Mouse (Mus musculus) thymus, adult 2 months (tissue): ENCODE measurements around the gene Gpr156. TPM values are rescaled to one million over a fixed set of nuclear protein-coding genes. Genes with fewer than 3 reads are reported as not detected.

Experiments used
- DNase-seq: peaks from one replicate; pipeline ENCODE4 v3.0.0; 2021
- H3K27ac ChIP-seq: fragments of 200-500 bp; 2 replicates; pipeline ENCODE4 v1.5.1; 2012; ENCODE audit warnings: low read length, control low read depth; ENCODE audit not compliant: control insufficient read depth, insufficient read depth
- H3K27me3 ChIP-seq: fragments of 200-500 bp; 2 replicates; pipeline ENCODE4 v1.6.1; 2012; ENCODE audit warnings: mild to moderate bottlenecking, low read length, moderate library complexity, mixed read lengths; ENCODE audit not compliant: control insufficient read depth, insufficient read depth
- H3K36me3 ChIP-seq: fragments of 200-500 bp; 2 replicates; pipeline ENCODE4 v1.6.1; 2012; ENCODE audit warnings: mild to moderate bottlenecking, low read length, moderate library complexity; ENCODE audit not compliant: control insufficient read depth, insufficient read depth
- H3K4me1 ChIP-seq: fragments of 200-500 bp; replicated peaks from 2 replicates; pipeline ENCODE4 v1.6.1; 2012; ENCODE audit warnings: low read length; ENCODE audit not compliant: control insufficient read depth, insufficient read depth
- H3K4me3 ChIP-seq: fragments of 200-500 bp; 2 replicates; pipeline ENCODE4 v1.5.1; 2012; ENCODE audit warnings: mild to moderate bottlenecking, low read length, control low read depth, moderate library complexity; ENCODE audit not compliant: control insufficient read depth, insufficient read depth
- CTCF ChIP-seq: fragments of 200-500 bp; IDR thresholded peaks from 2 replicates; pipeline ENCODE4 v1.5.1; 2012; ENCODE audit warnings: mild to moderate bottlenecking, control low read depth, low read length, moderate library complexity, borderline replicate concordance; ENCODE audit not compliant: control insufficient read depth, poor library complexity, insufficient read depth; ENCODE audit errors: extremely low read depth
- POLR2A ChIP-seq: fragments of 200-500 bp; IDR thresholded peaks from 2 replicates; pipeline ENCODE4 v1.6.1; 2012; ENCODE audit warnings: mild to moderate bottlenecking, low read length, control low read depth, moderate library complexity; ENCODE audit not compliant: control insufficient read depth, poor library complexity, insufficient read depth; ENCODE audit errors: extremely low read depth
- WGBS: fragments of 180-500 bp; shearing (Covaris S2); methylation state at CpG from one replicate; pipeline ENCODE4 v1.1.7; 2018; 5-methylcytosine and 5-hydroxymethylcytosine counted together
- polyA plus RNA-seq: library from polyadenylated mRNA; depleted of rRNA; stranded (reverse); fragments of >200 nt; gene quantifications from 2 replicates; pipeline ENCODE4 v1.2.3, GENCODE M21; 2012

Gene Gpr156
- polyA plus RNA-seq, 1 experiment, result 0.09 TPM

DNA sequence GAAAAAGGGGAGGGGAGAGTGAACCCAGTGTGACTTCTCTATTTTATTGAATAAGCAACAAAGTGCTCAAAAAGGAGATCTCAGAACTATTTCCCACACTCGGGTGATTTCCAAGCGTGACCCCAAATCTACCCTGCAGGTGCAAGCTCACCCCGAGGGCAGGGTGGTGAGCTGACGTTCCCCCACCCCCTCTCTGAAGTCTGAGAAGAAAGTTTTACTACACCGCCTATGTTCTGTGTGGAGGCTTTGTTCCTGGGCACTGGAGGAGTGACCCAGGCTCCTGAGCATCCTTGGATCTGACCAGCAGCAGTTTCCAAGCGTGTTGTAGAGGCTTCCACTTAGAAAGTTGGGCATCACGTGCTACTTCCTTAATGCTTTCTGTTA is 514 bp downstream of the Gpr156 start:
- no peak overlapping the region for H3K27ac ChIP-seq
- WGBS, result 24% methylated on average over 7 of the region's 7 CpGs
- H3K27me3 ChIP-seq, result peaks cover 3% of the 10 kb centered on the region; the same call in 1 of the 2 replicates
- peak overlapping the region; percentile 28; the same call in 1 of the 2 replicates for H3K4me3 ChIP-seq
- TF ChIP-seq POLR2A (no peak), CTCF (no peak)
- H3K36me3 ChIP-seq, result no peaks in the 10 kb centered on the region
- DNase-seq, result peak; percentile 35
- H3K4me1 ChIP-seq, result peaks cover 10% of the 10 kb centered on the region; the same call in 1 of the 2 replicates

DNA sequence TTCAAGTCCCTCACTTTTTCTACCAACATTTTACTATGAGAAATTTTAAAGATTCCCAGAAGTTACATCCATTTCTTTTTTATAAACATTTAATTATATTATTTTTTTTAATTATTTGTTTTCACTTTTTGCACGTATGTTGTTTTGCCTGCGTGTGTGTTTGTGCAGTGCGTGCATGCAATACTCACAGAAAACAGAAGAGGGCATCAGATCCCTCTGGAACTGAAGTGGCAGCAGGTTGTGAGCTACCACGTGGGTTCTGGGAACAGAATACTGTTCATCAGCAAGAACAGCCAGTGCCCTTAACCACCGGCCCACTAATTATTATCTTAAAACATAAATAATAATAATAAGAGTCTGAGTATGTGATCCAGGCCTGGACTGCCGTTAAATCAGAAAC is 2.7 kb downstream of the Gpr156 start:
- no peaks in the 10 kb centered on the region for H3K36me3 ChIP-seq
- H3K27ac ChIP-seq, result no peak overlapping the region
- H3K27me3 ChIP-seq, result peaks cover 3% of the 10 kb centered on the region; the same call in 1 of the 2 replicates
- H3K4me3 ChIP-seq, result no peak overlapping the region
- H3K4me1 ChIP-seq, result peaks cover 10% of the 10 kb centered on the region; the same call in 1 of the 2 replicates
- 91% methylated on average over 6 of the region's 6 CpGs for WGBS
- DNase-seq, result no peak
- TF ChIP-seq POLR2A (no peak), CTCF (no peak)

DNA sequence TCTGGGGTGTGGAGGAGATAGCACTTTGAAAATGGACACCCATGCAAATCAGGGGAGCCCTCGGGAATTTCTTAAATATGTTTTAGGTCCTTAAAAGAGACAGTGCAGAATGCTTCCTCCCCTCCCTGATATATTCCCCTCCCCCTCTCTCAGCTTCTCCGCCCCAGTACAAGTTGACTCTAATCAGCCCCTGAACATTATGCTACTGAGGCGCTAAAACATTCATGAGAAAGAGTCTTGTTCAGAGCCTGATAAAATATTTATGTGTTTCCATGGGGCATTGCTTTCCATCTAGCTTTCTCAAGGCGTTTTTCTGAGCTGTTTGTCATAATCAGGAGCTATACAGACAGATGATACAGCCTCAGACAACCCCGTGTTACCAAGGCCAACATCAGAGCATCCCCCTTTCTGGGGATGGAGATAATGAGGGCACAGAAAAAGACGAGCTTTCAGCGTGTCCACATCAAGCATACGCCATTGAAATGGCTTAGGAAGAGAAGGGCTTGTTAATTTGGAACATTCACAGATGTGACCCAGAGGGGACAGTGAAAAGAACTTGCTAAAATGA is 4.6 kb downstream of the Gpr156 start:
- H3K27me3 ChIP-seq, result peaks cover 3% of the 10 kb centered on the region; the same call in 1 of the 2 replicates
- WGBS, result 84% methylated on average over 8 of the region's 8 CpGs
- no peaks in the 10 kb centered on the region for H3K36me3 ChIP-seq
- TF ChIP-seq CTCF (no peak), POLR2A (no peak)
- H3K27ac ChIP-seq, result no peak overlapping the region
- H3K4me3 ChIP-seq, result no peak overlapping the region
- H3K4me1 ChIP-seq, result peaks cover 10% of the 10 kb centered on the region; the same call in 1 of the 2 replicates
- no peak for DNase-seq

DNA sequence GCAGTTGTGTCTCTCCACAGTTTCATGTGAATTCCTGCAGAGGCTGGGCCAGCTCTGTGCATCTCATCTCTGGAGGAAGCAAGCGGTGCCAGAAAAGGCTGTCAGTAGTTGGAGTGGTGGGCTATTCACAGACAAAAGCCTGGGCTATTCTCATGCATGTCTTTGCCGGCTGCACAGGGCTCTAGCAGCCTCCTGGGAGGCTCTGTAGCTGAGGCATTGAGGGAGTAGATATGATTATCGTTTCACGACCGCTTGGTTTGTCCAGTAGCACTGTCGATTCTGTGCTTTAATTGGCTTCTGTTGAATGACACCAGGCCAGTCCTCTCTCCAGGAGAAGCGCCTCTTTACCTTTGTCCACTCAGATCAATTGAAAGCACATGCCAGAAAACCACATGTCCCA is 9.8 kb downstream of the Gpr156 start:
- no peak for DNase-seq
- Histone ChIP-seq H3K4me3 (no peak overlapping the region), H3K4me1 (no peaks in the 10 kb centered on the region), H3K27ac (no peak overlapping the region), H3K27me3 (no peaks in the 10 kb centered on the region), H3K36me3 (no peaks in the 10 kb centered on the region)
- no peak for TF ChIP-seq POLR2A
- no peak for TF ChIP-seq CTCF
- 88% methylated on average over 7 of the region's 7 CpGs for WGBS

DNA sequence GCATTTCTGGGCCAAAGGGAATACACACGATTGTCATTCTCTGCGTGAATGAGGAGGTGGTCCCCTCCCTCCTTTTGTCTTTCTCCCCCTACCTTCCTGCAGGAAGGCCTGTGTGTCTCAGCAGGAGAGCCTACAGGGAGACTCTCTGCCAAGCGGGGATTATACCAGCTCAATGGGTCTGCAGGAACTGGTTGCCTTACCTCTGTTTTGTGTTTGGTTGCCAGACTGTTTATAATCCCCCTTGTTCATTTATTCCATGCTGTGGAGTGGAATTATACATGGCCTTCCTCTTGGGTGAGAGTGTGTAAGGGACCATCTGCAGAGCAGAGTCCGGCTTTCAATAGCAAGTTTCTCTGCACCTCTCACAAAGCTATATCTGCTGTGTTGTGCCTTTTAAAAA is 10.8 kb downstream of the Gpr156 start:
- WGBS, result 82% methylated on average over 4 of the region's 4 CpGs
- Histone ChIP-seq H3K27ac (no peak overlapping the region), H3K36me3 (no peaks in the 10 kb centered on the region), H3K4me3 (no peak overlapping the region), H3K27me3 (no peaks in the 10 kb centered on the region), H3K4me1 (no peaks in the 10 kb centered on the region)
- DNase-seq, result no peak
- TF ChIP-seq CTCF, result no peak
- no peak for TF ChIP-seq POLR2A

DNA sequence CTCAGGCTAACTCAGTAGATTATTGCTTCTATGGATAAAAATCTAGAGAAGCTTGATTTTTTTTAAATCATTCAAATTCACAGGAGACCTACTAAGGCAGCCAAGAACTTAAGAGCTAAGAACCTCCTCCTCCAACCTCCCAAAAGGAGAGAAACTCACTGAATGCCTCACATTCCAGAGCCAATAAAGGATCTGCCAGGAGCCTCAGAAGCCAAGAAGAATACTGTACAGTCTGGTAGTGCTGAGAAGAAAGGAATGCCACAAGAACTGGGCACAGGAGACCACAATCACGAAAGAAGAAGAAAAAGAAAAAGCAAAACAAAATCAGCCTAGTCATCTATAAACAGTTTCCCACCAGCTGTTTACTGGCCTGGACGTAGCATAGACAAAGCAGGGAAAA is 12.7 kb downstream of the Gpr156 start:
- Histone ChIP-seq H3K27me3 (no peaks in the 10 kb centered on the region), H3K27ac (no peak overlapping the region), H3K4me1 (no peaks in the 10 kb centered on the region), H3K4me3 (no peak overlapping the region), H3K36me3 (no peaks in the 10 kb centered on the region)
- TF ChIP-seq POLR2A (no peak), CTCF (no peak)
- 70% methylated on average over 2 of the region's 2 CpGs for WGBS
- no peak for DNase-seq

DNA sequence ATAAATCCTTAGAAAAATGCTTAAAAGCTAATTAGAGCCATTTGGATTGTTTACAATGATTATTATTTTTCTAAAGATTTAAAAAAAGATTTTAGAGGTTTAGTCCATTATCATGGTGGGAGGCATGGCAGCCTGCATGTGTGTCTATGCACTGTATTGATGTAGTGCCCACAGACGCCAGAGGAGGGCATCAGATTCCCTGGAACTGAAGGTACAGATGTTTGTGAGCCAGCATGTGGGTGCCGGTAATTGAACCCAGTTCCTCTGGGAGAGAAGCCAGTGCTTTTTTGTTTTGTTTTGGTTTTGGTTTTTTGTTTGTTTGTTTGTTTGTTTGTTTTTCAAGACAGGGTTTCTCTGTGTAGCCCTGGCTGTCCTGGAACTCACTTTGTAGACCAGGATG is 13.3 kb downstream of the Gpr156 start:
- DNase-seq, result no peak
- H3K4me1 ChIP-seq, result no peaks in the 10 kb centered on the region
- H3K27me3 ChIP-seq, result no peaks in the 10 kb centered on the region
- H3K36me3 ChIP-seq, result no peaks in the 10 kb centered on the region
- H3K27ac ChIP-seq, result no peak overlapping the region
- WGBS, result 99% methylated on average over 2 of the region's 2 CpGs
- TF ChIP-seq CTCF, result no peak
- no peak for TF ChIP-seq POLR2A
- H3K4me3 ChIP-seq, result no peak overlapping the region
